Mouse (Mus musculus) right cerebral cortex, postnatal 14 days (tissue): ENCODE results near the gene Fam8a1.

ENCODE experiments used
- DNase-seq: peaks from one replicate; pipeline ENCODE4 v3.0.0; 2022

Fam8a1 gene

DNA sequence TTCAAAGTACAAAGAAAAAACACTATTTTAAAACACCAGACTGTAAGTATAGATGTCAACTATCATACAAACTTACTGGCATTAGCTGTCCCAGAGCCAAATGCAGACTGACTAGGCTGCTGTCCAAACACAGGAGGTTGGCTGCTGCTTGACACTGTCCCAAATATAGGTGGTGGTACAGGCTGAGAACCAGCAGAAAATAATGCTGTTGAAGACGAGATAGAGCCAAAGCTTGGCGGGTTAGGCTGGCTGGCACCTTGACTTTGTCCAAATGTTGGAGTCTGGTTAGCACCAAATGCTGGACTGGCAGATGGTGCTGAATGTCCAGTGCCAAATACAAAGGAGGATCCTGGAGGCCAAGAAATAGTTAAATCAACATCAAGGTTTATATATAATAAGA lies 13.6 kb downstream of the Fam8a1 start:
- no peak for DNase-seq

GRCm38 (mm10) chr13:46683370-46683769 lies 14.0 kb downstream of the Fam8a1 start:
- DNase-seq: no peak

GRCm38 (mm10) chr13:46690559-46691241 lies 21.4 kb downstream of the Fam8a1 start:
- DNase-seq: no peak

GRCm38 (mm10) chr13:46695296-46695908 lies 26.1 kb downstream of the Fam8a1 start:
- DNase-seq: no peak

DNA sequence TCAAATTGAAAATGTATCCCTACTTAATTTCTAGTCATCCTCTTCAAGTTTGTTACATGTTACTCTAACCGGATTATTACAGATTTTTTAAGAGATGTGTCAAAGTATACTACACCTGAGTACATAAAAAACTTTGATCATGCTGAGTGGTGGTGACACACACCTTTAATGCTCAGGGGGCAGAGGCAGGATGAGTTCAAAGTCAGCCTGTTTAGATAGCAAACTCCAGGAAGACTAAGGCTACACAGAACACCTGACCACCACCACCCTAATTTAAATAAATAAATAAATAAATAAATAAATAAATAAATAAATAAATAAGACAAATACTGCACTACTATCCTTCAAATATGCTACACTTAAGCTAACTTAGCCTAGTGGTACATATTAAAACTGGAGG lies 26.6 kb downstream of the Fam8a1 start:
- DNase-seq: no peak

DNA sequence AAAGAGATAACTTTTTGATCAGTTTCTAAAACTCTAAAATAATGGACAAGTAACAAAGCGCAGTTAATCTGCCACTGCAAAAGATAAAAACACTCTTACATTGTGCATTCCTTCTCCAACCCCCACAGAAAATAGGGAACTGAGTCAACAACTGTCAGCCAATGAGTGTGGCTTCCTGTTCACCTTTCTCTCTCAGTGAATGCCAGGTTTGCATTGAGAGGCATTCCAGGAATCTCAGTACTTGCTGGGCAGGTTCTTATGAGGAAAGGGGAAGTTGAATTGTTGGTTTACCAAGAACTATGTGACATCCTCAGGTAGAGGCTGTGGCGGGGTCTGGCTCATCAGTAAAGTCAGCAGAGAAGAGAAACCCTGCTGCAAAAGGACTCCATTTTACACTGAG lies 27.5 kb downstream of the Fam8a1 start:
- no peak for DNase-seq

GRCm38 (mm10) chr13:46699372-46699771 lies 30.1 kb downstream of the Fam8a1 start:
- DNase-seq: no peak

DNA sequence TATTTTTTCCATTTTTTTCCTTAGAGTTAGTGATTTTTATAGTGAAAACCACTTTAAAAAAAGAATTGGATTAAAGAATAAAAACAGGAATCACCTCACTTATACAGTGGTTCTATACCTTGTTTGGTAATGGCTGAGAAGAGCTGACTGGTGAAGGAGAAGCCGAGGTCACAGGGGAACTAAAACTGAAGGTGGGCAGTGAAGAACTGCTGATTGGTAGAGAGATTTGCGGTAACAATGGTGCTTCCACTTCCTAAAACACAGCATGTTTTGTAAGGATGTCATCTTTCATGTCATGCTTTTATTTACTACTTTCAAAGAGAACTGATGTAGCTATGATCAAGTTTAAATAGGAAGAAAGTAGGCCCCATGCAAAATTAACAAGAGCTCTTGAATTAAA lies 32.2 kb downstream of the Fam8a1 start:
- DNase-seq: no peak

GRCm38 (mm10) chr13:46703138-46703537 lies 33.8 kb downstream of the Fam8a1 start:
- DNase-seq: no peak

- no peak for DNase-seq
Measured at GRCm38 (mm10) chr13:46713486-46713885, 44.2 kb downstream of the Fam8a1 start.

DNA sequence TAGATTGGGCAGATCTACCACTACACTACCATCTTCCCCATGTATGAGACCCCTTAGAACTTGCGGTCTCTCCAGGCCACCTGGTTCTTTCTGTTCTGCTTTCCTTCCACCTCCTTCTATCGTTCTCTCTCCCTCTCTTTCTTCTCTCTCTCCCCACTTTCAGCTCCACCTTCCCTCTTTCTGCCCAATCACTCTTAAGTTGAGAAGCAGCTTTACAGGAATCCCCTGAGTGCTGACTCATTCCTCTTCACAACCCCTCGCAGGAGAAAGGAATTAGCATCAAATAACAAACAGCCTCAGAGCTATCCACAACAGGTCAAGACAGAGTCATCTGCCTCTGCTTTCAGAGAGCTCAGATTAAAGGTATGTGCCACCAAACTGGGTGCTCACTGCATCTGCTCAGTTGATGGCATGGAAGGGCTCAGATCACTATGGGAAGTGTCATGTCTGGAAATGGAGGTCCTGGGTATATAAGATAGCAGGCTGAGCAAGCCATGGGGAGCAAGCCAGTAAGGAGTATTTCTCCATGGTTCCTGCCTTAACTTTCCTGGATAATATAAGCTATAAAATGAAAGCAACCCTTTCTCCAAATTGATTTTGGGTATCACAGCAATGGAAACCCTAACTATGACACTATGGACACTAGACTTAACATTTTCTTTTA lies 46.8 kb downstream of the Fam8a1 start:
- no peak for DNase-seq

DNA sequence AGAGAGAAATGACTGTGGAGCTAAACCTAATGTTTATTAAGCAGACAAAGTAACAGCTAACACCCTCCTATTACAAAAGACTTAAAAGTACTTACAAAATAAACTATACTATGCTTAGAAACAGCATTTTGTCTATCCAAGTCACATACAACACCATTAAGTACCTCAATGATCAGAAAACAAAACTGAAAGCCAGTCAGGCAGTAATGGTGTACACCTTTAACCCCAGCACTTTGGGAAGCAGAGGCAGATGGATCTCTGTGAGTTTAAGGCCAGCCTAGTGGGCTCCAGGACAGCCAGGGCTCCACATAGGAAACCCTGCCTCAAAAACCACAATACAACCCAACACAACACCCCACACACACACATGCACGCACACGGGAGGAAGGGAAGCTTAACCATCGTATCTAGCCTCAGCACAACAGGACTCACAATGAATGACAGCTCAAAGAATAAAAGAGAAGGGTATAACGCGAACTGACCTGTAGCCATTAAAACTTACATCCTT lies 49.6 kb downstream of the Fam8a1 start:
- no peak for DNase-seq

DNA sequence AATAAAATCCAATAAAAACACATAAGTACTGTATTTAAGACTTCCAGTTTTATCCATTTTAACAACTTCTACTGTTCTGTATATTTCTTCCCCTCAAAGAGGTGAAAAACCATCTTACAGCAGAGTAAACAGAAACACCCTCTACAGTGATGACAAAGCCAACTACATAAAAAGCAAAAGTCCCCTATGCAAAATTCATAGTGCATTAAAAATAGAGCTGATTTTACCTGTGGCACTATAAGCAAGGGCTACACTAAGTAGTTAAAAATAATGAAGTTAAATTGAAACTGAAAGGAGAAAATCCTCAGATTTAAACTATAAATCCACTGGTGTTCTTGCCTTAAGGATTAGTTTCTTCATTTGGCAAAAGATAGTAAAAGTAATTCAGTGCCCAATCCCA lies 51.7 kb downstream of the Fam8a1 start:
- DNase-seq: no peak

GRCm38 (mm10) chr13:46724371-46724770 lies 55.0 kb downstream of the Fam8a1 start:
- DNase-seq: no peak

DNA sequence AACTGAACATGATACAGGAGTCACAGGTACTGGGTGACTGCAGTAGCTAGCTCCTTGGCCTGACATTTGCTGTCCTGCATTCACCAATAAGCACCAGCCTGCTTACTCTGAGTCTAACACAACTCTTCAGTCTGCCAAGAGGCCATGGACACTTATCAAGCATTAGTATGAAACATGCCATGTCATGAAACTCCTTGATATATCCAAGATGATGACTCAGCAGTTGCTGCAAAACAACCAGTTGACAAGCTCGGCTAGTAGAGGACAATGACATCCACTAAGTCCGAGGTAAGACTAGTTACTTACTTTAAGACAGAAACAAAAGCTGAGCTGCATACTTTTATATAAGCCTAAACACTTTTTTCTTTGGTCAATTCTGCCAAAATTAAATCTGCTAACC lies 55.9 kb downstream of the Fam8a1 start:
- DNase-seq: no peak

DNA sequence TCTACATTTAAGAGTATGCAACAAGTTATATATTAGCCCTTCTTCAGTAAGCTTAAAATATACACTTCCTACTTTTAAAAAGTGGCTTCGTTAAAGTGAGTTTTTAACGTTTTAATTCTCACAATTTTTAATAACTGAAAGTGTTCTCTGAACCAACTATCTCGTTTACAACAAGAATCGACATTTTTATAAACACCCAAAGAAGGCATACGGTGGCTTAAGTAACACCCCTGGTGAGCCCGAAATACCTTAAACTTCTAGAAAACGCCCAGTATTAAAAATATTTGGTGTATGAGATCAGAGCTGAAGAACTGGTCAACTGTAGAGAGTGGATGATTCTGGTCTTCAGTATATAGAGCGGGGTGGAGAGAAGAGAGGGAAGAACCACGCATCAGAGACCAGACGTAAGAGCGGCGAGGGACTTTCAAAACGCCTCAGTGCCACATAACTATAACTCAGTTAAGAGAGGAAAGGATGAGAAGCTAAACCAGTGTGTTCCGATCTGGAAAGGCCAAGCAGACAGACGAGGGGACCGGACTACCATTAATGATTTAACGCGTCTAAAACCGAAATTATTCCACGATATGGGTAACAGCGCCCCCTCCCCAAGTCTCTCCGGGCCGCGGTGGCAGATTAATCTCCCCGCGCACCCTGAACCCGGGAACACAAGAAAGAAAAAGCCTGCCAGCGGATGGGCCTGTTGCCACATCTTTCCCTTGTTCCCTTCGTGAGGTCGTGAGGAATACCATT lies 57.1 kb downstream of the Fam8a1 start:
- peak; percentile 18 for DNase-seq

- DNase-seq: peak; percentile 55
Measured at GRCm38 (mm10) chr13:46727038-46727836, 57.9 kb downstream of the Fam8a1 start.
